Mouse (Mus musculus) brain, embryonic 14.5 days (tissue): ENCODE results near the gene Gp9.

Experiments
- CTCF ChIP-seq: fragments of 200-500 bp; IDR thresholded peaks from 2 replicates; pipeline ENCODE4 v1.5.1; 2012; ENCODE audit warnings: inconsistent platforms, mild to moderate bottlenecking, moderate library complexity, borderline replicate concordance; ENCODE audit not compliant: insufficient read depth, insufficient read length; ENCODE audit errors: extremely low read depth
- POLR2A ChIP-seq: fragments of 200-500 bp; IDR thresholded peaks from 2 replicates; pipeline ENCODE4 v1.6.1; 2012; ENCODE audit warnings: mild to moderate bottlenecking, inconsistent platforms, borderline replicate concordance; ENCODE audit not compliant: poor library complexity, insufficient read depth, insufficient read length, severe bottlenecking; ENCODE audit errors: extremely low read depth

DNA sequence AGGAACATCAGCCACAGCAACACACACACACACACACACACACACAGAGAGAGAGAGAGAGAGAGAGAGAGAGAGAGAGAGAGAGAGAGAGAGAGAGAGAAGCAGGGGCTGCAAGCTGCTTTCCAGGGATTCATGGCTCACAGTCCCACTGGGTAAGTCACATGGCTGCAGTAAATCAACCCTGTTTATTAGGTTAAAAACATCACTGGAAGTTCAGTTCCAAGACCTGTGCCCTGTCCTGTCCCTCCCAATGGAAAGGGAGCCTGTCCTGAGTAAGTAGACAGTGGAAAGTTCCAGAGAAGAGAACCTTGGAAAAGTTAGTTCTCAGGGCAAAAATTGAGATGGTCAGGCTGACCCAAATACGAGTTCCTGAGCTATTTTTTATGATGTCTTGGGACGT is 19.4 kb downstream of the Gp9 start:
- no peak for TF ChIP-seq CTCF
- no peak for TF ChIP-seq POLR2A
